Mouse (Mus musculus) adrenal gland, postnatal 36 days (tissue): ENCODE data around the gene Aamp. TPM values are rescaled to one million over a fixed set of nuclear protein-coding genes. Genes with fewer than 3 reads are reported as not detected.
A peak's percentile ranks its signal among the peaks of the same experiment; 100 is the strongest.

Experiments used
- DNase-seq, 2 experiments: peaks; one replicate each; pipeline ENCODE4 v3.0.0; 2021; ENCODE audit warnings: mixed read lengths in 1 of 2
- total RNA-seq, 2 experiments: library from RNA; stranded (reverse); gene quantifications; 2 replicates each; pipeline ENCODE4 v1.2.3; 2021

Aamp gene
- total RNA-seq, 2 experiments from 2014 or later, result 174 to 190 TPM

DNA sequence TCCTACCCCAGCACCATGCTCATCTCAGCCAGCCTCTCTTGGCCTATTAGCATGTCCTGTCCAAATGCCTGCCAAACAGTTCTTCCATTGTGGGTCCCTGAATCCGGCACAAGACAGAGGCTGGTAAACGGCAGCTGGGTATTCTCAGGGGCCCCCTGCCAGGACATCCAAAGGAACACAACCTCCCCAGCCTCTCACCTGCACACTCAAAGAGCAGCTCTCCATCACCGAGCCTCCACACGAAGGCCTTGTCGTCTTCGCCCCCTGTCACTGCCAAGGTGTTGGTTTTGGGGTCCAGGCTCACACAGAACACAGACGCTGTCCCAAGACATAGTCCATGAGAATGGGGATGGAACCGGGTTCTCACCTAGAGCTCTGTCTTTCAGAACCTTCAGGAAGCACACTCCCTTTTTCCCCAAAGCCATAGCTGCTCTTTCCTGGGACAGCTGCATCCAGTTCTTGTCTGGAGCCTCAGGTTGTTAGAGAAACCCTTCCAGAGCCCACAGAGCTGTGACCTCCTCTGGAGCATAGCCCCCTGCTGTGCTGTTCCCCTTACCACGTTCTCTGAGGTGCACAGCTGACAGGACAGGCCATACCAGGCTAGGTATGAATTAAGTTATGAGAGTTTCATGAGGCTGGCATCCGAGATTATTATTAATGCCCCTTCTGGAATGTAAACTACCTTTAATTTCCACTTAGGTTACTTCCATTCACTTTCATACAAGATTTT, 1.5 kb downstream of the Aamp start:
- DNase-seq, result no peak

DNA sequence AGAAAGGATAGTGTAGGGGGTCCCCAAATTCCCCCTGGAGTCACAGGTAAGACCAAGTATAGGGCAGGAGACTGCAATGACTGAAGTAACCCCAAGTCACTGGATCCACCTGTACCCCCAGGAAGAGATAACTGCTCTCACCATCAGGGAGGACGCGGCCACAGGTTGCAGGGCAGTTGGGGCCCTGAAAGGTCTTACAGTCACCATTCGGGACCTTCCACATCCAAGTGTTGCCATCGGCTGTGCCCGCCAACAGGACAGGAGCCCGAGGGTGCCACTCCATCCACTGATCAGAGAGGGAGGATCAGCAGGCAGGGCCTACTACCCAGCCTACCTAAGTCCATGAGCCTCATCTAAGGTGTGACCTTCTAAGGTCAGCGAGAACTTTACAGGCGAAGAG, 2.7 kb downstream of the Aamp start:
- no peak for DNase-seq

DNA sequence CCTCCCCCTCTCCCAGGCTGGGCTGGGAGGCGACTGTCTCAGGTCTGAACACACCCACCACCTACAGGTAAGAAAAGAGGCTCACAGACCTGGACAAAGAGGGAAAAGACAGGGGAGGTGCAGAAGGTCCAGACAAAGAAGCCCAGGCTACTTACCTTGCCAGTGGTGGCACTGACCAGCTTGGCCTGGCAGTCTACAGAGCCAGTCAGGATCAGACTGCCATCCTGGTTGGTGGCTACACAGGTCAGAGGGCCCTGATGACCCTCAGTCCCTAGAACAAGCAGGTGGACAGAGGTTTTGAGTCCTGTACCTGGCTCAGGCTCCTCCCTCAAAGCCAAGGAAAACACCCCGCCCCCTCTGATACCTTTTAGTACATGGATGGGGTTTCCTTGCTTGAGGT, 3.2 kb downstream of the Aamp start:
- no peak for DNase-seq

DNA sequence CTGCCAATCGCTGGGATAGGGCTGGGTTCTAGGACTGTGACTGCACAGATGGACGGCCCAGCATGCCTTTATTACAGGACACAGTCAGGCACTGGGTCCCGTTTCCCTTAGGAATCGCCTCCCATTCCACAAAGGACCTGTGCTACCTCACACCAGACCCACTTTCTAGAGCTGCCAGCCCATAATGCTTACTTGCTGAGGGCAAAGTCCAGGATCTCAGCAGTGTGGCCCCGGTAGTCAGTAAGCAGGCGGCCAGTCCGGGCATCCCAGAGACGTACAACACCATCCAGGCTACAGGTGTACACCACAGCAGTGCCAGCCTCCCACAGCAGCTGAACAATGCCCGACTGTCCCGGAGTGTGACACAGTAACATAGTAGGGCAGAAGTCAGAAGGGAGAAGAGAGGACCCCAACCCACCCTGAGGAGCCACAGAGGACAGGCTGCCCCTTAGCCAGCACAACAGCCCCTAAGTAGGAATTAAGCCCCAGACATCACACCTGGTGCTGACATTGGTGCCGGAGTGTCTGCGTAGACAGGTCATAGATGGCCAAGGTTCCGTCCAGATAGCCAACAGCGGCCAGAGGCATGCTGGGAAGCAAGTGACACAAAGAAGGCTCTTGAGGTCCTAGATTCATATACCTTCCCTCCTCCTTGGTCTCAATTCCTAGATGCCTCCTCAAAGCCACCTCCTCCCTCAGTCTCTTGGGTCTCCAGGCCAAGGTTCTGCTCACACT, 3.8 kb downstream of the Aamp start:
- no peak for DNase-seq

DNA sequence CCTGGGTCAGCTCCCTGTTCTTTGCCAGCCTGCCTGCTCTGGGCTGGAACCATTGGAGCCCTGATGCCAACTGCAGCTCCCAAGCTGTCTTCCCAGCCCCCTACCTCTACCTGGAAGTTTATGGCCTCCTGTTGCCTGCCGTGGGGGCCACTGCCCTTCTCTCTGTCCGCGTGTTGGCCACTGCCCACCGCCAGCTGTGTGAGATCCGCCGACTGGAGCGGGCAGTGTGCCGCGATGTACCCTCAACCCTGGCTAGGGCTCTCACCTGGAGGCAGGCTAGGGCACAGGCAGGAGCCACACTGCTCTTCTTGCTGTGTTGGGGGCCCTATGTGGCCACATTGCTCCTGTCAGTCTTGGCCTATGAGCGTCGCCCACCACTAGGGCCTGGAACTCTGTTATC, 5.5 kb downstream of the Aamp start:
- DNase-seq, result no peak

DNA sequence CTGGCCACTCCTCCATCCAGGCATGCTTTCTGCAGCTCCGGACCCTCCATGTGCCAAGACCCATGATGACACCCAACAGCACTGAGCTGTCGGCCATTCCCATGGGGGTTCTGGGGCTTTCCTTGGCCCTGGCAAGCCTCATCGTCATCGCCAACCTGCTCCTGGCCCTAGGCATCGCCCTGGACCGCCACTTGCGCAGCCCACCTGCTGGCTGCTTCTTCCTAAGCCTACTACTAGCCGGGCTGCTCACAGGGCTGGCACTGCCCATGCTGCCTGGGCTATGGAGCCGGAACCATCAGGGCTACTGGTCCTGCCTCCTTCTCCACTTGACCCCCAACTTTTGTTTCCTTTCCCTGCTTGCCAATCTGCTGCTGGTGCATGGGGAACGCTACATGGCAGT, 6.0 kb downstream of the Aamp start, which contains the start of gene Gpbar1:
Gene Gpbar1, plus strand, starts transcription at position 13 of the 400 bp plus-strand sequence.
- no peak for DNase-seq

DNA sequence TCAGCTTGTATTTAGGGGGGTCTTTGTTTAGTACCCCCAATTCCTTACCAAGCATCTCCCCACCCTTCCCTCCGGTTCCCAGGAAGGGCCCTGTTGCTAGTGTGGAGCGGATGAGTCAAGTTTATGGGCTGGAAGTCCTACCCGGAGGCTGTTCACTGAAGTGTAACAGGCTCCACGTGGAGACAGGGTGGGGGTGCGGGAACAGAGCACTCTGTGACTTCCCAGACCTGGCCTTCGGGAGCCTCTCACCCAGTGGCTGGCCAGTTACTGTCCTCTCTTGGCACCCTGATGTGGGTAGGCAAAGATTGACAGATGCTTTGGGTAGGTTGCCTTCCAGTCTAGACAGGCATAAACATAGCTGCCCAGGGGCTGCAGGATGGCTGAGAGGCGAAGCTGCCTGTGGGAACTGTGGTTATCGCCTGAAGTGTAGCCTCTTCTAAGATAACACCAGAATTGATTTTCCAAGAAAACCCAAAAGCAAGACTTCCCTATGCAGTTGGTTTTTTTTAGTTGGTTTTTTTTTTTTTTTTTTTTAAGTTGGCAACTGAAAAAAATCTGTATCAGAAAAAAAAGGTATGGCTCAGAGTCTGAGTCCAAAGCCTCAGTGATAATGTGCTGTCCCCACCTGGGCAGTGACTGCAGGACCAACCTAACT, 6.5 kb downstream of the Aamp start:
- no peak for DNase-seq

DNA sequence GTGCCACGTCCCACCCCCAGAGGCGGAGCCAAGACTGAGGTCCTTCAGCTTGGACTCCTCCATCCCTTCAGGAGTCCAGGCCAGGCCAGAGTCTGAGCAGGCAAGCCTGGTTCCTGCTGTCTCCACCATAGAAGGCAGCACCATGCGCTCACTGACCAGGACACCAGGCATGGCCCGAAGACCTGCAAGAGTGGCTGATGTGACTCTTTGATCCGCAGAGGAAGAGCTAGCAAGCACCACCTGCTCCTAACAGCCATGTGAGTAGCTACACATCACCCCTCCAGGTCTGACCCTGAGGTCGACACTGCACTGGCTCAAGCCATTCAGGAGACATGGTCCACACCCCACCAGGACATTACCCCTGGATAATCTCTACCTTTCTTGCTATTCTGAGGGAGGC, 7.5 kb downstream of the Aamp start:
- DNase-seq, result no peak

DNA sequence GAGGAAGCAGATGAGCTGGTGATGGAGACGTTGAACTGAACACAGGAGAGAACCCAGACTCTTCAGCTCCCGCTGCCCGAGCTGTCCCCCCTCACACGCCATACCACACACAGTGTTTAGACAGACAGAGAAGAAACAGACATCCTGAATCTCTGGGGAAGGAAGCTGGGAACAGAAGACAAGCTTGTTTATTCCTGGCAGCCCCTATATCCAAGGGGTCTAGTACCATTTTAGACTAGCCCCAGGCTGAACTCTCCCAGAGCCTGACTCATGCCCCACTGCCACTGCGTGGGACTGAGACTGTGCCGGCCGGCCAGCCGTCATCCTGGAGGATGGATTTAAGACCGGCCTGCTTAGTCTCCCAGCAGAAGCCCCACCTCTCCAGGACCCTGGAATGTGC, 9.5 kb downstream of the Aamp start:
- no peak for DNase-seq

DNA sequence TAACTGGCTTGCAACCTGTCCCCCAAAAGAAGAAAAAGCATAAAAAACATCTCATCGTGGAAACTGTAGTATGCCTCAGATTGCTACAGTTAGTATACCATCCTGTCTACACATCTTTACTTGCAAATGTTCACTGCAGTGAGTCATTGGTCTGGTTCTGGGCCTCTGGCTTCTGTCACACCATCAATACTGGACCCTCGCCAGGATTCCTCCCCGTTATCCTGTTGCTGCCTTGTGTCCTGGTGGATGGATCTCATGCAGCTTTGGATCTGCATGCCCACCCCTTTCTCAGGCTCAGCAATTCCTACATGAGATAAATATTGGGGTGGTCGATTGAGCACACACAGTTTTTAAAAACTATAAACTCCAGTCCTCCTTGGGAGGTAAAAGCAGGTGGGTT, 12.9 kb downstream of the Aamp start:
- peak; percentile 33 to 44 for DNase-seq

DNA sequence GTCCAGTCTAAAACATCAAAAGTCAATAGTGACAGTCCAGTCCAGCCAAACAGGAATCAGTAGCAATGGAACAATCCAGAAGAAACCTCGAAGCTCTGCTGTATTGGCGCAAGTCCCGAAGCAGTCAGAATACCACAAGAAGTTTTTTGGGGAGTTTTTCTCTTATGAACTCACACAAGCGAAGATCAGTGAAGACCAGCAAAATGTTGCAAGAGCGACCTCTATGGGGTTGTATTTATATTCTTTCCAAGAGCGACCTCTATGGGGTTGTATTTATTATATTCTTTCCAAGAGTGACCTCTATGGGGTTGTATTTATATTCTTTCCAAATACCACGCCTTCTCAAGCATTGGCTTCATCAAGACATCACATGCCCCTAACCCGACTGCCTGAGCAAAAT, 15.8 kb downstream of the Aamp start:
- no peak for DNase-seq

DNA sequence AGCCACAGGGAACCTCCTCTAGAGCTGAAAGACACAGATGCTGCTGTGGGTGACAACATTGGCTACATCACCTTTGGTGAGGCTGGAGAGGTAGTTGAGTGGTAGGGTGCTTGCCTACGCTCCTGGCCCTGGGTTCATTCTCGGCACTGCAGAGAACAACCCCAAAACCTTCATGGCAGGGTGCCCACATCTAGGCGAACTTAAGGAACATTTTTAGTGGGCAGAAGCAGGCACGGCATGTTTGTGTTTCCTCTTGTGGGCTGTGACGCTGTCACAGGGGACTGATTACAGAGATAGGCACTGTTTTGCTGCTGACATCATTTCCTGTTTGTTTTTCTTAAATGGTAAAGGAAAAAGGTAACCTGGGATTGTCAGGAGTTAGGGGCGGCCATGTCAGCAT, 22.0 kb downstream of the Aamp start:
- DNase-seq, result no peak

DNA sequence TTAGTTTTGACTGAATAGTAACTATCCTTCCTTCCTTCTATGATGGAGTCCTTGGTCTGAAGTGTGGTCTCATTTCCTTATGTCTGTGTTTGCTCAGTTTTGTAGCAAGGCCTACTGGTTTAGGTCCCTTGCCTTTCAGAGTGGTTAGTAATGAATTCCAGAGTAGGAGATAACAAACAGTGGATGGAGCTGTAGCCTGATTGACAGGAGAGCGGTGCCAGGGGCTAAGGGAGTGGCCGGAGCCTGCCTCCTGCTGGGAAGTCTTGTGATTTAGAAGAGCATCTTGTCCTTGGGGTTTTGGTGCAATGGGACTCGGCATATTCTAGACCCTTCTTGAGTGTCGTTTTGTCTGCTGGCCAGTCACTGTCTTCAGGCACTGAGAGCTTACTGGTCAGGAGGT, 27.8 kb downstream of the Aamp start:
- no peak for DNase-seq

DNA sequence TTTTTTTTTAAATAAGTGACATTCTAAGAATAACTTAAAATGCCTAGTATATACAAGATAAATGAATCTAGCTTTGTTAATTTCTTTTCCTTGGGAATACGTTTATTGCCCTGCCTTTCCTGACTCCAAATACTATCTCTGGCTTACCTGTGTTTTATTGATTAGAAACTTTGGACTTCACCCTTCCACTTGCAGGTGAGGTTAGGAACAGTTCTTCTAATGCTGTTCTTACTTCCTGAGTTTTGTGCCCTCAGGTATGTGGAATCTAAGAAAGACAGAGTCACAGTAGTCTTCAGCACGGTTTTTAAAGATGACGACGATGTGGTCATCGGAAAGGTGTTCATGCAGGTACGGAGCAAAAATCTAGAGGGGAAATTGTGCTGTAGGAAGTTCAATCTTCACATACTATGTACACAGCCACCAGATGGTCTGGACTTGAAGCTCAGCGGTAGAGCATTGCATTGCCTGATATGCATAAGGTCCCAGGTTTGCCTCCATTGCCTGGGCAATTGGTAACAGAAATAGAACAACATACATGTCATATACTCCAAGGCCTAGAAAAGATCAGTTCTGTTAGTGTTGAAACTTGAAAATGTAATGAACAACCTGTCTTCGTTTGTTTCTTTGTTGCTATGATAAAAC, 28.7 kb downstream of the Aamp start:
- DNase-seq, result no peak

DNA sequence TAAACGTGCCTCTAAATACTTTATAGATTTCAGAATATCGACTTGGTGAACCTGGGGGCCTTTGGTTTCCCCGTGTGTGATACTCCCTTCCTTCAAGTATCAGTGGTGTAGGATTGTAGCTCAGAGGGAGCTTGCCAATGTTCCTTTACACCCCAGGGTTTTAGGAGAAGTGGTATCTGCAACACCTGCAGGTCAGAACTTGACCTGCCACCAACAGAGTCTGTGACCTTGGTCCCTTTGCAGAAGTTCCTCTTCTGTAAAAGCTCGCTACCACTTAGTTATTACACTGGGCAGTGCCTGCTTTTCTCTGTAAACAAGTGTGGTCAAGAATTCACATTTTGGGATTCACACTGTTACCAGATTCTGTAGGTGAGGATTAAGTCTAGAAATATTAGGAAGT, 34.4 kb downstream of the Aamp start:
- no peak for DNase-seq

DNA sequence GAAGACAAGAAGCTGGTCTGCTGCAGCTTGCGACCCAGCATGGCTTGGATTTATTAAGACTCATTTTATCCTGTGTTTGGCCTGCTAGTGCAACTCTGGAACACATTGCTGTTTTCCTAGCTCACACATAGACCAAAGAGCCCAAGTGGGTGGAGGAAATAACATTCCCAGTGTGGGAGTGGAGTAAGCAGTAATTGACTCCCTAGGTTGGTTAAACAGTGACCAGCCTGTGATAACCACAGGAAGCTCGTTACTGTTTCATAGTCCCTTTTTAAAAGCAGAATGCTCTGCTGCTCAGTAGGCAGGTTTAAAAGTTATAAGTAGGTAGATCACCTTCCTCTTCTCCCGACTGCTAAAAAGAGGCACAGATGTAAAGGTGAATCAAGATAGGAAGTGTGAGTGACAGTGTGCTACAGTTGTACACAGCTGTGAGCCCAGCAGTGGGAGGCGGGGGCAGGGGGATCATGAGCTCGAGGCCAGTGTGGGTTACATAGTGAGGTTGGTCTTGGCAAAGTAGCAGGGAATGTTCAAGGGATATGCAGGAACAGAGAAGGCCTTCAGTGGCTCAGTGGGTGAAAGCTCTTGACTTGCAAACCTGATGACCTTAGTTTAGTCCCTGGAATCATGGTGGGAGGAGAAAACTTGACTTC, 35.1 kb downstream of the Aamp start:
- DNase-seq, result no peak

DNA sequence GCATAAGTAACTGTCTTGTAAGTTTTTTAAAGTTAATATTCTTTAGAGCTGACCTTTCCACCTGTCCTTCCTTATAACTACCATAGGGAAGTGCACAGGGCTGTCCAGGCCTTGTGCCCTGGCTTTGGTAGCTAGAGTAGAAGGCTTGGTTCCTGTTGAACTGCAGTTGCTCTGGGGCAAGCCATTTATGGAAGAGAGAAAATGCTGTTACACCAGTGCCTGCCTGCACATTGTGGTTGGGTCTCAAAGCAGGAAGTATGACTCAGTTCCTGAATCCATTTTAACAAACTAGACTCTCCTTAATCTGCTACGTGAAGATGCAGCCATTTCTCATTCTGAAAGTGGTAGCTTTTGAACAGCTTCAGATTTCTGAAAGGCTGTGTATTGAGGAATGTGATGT, 35.7 kb downstream of the Aamp start:
- peak; percentile 13 to 29 for DNase-seq

DNA sequence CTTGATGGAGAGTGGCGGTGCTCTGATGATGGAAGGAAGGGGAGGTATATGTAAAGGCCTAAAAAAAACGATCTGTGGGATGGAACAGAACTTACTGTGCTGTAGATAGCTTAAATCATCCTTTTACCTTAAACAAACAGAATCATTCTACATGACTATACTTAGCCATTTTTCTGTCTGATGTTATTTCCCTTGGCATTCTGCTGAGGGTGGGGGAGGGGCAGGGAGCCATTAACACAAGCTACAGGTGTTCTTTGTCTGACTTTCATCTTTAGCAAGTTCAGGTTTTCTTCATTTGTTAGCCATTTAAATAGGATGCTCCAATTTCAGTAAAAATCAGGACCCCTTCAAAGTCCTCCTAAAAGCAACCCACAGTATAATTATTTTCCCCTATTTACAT, 39.0 kb downstream of the Aamp start:
- no peak for DNase-seq

DNA sequence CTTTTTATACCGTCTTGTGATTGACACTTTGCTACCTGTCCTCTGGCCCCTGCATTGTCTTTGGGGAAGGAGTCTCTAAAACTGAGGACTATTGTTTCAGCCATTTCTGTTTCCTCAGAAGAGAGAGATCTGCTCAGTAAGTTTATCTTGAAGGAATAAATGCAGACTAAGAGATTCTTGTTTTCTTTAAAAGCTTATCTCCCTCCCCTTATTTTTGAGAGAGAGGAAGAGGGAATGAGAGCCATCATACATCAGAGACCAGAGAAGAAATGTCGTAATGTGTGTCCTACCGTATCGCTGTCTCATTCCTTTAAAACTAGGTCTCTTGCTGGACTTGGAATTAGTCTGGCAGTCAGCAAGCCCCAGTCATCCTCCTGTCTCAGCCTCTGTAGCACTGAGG, 43.7 kb downstream of the Aamp start:
- DNase-seq, result no peak

DNA sequence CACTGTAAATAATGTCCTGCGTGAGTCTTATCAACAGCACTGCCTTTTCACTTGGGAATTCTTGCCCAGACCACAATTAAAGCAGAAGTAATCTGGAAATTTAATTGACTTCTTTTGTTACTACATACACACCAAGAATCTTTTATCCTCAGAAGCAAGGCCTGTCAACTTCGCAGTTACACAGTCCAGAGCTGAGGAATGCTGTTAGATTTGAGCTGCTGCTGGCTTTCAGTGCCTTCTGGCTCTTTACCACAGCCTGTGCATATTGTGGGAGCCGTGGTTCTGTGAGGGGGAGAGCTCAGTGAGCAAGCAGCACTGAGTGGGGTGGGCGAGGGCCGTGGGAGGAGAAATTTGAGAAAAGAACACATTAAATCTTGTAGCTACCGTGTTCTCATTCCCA, 44.2 kb downstream of the Aamp start:
- no peak for DNase-seq

DNA sequence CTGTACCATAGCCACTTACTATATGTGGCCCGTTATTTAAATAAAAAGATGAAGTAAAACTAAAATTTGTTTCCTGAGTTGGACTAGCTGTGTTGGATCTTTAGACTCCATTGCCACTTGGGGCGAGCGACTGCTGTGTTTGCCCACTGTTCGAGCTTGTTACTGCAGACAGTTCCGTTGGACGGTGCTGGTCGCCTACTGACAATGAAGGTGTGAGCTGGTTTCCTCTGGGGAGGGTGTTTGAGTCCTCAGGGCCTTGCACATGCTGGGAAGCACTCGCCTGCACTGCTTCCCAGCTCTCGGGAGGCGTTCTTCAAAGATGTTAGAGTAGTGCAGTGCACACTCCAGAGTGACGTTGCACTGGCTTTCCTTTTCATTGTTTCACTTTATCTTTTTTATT, 44.9 kb downstream of the Aamp start:
- peak in 1 of 2 experiments; percentile 16 for DNase-seq

DNA sequence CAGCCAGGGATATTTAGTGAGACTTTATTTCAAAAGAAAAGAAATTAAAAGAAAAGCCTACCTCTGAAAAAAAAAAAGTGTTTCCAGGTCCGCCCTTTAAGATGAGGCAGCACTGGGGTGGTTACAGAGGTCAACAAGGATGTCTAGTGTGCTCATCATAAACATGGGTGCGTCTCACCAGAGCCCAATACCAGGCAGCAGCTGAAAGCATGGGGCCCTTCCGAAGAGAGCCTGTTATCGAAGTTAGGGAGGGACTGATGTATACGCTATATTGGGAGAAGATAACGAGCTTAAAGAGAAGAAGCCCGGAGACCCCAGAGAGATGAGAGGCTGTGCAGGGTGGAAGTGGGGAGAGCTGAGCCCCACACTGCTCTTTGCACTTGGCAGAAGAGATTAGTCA, 45.4 kb downstream of the Aamp start:
- no peak for DNase-seq
